Mouse (Mus musculus) lung, embryonic 14.5 days (tissue): ENCODE results near the gene Gm49320. TPM values are rescaled to one million over a fixed set of nuclear protein-coding genes. Genes with fewer than 3 reads are reported as not detected.
A peak's percentile ranks its signal among the peaks of the same experiment; 100 is the strongest.

Experiments
- ATAC-seq: fragments of 200-750 bp; cut with Nextera tagmentation; 2 replicates; pipeline ENCODE4 v1.8.0; 2017; ENCODE audit warnings: mild to moderate bottlenecking, moderate TSS enrichment, moderate library complexity; ENCODE audit not compliant: insufficient read depth
- DNase-seq: peaks from one replicate; pipeline ENCODE4 v3.0.0-alpha.2; 2015
- H3K27ac ChIP-seq: fragments of 300-500 bp; sonication (generic); 2 replicates; pipeline ENCODE4 v1.5.1; 2014; ENCODE audit warnings: low read depth, mild to moderate bottlenecking, moderate library complexity
- H3K27me3 ChIP-seq: fragments of 300-500 bp; sonication (generic); 2 replicates; pipeline ENCODE4 v1.6.1; 2014; ENCODE audit warnings: low read length, control low read depth; ENCODE audit not compliant: insufficient read depth
- H3K36me3 ChIP-seq: fragments of 300-500 bp; sonication (generic); 2 replicates; pipeline ENCODE4 v1.6.1; 2014; ENCODE audit warnings: control low read depth; ENCODE audit not compliant: insufficient read depth
- H3K4me1 ChIP-seq: fragments of 300-500 bp; sonication (generic); 2 replicates; pipeline ENCODE4 v1.6.1; 2014; ENCODE audit warnings: antibody characterized with exemption, control low read depth; ENCODE audit not compliant: insufficient read depth
- H3K4me2 ChIP-seq: fragments of 300-500 bp; sonication (generic); 2 replicates; pipeline ENCODE4 v1.6.1; 2014; ENCODE audit warnings: mild to moderate bottlenecking
- H3K4me3 ChIP-seq: fragments of 300-500 bp; sonication (generic); 2 replicates; pipeline ENCODE4 v1.5.1; 2014; ENCODE audit warnings: low read depth, low read length
- H3K9ac ChIP-seq: fragments of 300-500 bp; sonication (generic); 2 replicates; pipeline ENCODE4 v1.6.1; 2014
- H3K9me3 ChIP-seq: fragments of 300-500 bp; sonication (generic); 2 replicates; pipeline ENCODE4 v1.6.1; 2016; ENCODE audit warnings: low read depth, low read length, control low read depth
- CTCF ChIP-seq: IDR thresholded peaks from 2 replicates; pipeline ENCODE4 v1.5.1; 2016; ENCODE audit warnings: antibody characterized with exemption, low read depth
- WGBS: fragments of 180-500 bp; shearing (Covaris S2); extraction: QIAGEN DNeasy Blood & Tissue Kit; methylation state at CpG from one replicate; pipeline ENCODE4 v1.1.7; 2014; 5-methylcytosine and 5-hydroxymethylcytosine counted together
- polyA plus RNA-seq: library from polyadenylated mRNA; unstranded; fragments of >200 nt; fragmentation: Nextera tagmentation; extraction: Ambion mirVana; gene quantifications from 2 replicates; pipeline ENCODE4 v1.2.1, GENCODE M21; 2014

Gene Gm49320
- polyA plus RNA-seq, 1 experiment from 2014 or later = 1.2 TPM

DNA sequence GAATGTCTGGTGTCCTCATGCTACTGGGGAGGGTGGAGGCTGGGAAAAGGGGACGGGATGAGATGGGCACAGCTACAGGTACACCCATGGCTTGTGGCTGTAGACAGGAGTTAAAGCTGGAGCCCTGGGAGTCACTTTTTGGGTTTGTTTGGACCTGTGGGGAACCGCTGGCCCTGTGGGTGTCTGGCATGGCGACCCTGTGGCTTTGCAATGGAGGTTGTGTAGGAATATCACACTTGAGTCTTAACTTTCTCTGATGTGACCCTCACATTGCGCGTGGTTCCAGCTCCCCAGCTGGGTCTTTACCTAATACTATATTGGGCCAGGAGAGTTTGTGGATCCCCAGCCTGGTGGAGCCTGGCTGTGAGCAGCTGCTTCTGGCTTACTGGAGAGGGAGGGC, 6.4 kb downstream of the Gm49320 start:
- no peak overlapping the region for H3K4me2 ChIP-seq
- TF ChIP-seq CTCF = no peak
- H3K9ac ChIP-seq = no peak overlapping the region
- H3K4me3 ChIP-seq = no peak overlapping the region
- no peak for ATAC-seq
- 98% methylated on average over 5 of the region's 5 CpGs for WGBS
- peaks cover 2% of the 10 kb centered on the region; the same call in 1 of the 2 replicates for H3K4me1 ChIP-seq
- DNase-seq = no peak
- H3K9me3 ChIP-seq = no peaks in the 10 kb centered on the region
- H3K36me3 ChIP-seq = peaks cover 76% of the 10 kb centered on the region
- no peaks in the 10 kb centered on the region for H3K27me3 ChIP-seq
- H3K27ac ChIP-seq = no peak overlapping the region

GRCm38 (mm10) chr8:4245737-4246136, 7.1 kb downstream of the Gm49320 start:
- Histone ChIP-seq H3K27ac (no peak overlapping the region), H3K36me3 (peaks cover 76% of the 10 kb centered on the region), H3K4me1 (no peaks in the 10 kb centered on the region), H3K4me2 (no peak overlapping the region), H3K9me3 (no peaks in the 10 kb centered on the region), H3K9ac (no peak overlapping the region), H3K4me3 (no peak overlapping the region), H3K27me3 (no peaks in the 10 kb centered on the region)
- no peak for TF ChIP-seq CTCF
- DNase-seq (no peak), ATAC-seq (no peak)
- WGBS = 88% methylated on average over 13 of the region's 13 CpGs

- Histone ChIP-seq H3K9me3 (no peaks in the 10 kb centered on the region), H3K27ac (no peak overlapping the region), H3K4me2 (no peak overlapping the region), H3K9ac (no peak overlapping the region), H3K4me1 (no peaks in the 10 kb centered on the region), H3K4me3 (no peak overlapping the region), H3K36me3 (peaks cover 65% of the 10 kb centered on the region), H3K27me3 (no peaks in the 10 kb centered on the region)
- ATAC-seq = no peak
- WGBS = 88% methylated on average over 8 of the region's 8 CpGs
- no peak for TF ChIP-seq CTCF
- DNase-seq = no peak
Observed at GRCm38 (mm10) chr8:4247241-4247640, 8.6 kb downstream of the Gm49320 start.

DNA sequence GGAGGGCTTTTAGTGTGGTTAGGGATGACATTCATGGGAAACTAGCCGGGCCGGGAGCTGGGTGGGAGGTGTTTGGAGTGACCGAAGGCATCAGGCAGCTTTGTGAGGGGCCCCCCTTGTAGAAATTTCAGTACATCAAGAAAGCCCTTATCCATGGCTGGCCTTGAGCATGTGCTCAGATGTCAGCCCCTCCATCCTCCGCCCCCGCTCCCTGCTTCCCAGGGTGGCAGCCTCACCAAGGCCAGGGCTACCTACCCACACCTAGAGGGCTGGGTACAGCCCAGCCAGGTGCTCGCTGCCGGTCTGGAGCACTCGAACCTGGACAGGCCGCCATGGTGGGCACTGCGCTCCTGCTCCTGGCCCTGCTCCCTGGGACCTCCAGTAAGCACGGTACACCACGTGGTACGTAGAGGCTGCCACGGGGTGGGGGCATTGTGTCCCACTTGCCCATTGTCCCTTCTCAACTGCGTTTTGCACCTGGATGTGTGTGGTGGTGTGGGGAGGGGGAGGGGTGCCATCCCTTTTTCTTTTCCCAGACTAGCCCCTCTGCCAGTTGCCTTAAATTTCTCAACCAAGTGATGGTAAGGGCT, 9.4 kb downstream of the Gm49320 start, which contains the start of gene Tgfbr3l:
Tgfbr3l (plus strand) TSS at position 264 of the 590 bp plus-strand sequence.
- no peaks in the 10 kb centered on the region for H3K9me3 ChIP-seq
- ATAC-seq (no peak), DNase-seq (no peak)
- no peak within 1 kb of the TSS for H3K4me3 ChIP-seq
- WGBS = 66% methylated on average over 15 of the region's 15 CpGs
- peak within 1 kb of the TSS; percentile 0; the same call in 1 of the 2 replicates for H3K27ac ChIP-seq
- no peak within 1 kb of the TSS for H3K9ac ChIP-seq
- H3K27me3 ChIP-seq = no peaks in the 10 kb centered on the region
- no peak within 1 kb of the TSS for H3K4me2 ChIP-seq
- peaks cover 57% of the 10 kb centered on the region for H3K36me3 ChIP-seq
- TF ChIP-seq CTCF = no peak
- 0 out of 2 replicates have a peak, but pooled peaks cover 3% of the 10 kb centered on the region for H3K4me1 ChIP-seq

DNA sequence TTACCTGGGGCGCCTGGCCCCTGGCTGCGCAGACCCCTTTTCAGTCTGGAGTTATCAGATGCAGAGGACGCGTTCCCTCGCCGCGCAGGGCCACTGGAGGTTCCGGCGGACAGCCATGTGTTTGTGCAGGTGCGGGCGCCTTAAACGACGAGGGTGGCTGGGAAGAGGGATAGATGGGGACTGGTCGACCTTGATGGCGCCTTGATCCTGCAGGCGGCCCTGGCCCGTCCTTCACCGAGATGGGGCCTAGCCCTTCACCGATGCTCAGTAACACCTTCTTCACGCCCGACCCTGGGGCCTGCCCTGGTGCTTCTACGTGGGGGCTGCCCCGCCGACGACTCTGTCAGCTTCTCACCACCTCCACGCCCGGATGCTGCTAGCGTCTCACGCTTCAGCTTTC, 10.5 kb downstream of the Gm49320 start:
- 0 out of 2 replicates have a peak, but pooled peaks cover 3% of the 10 kb centered on the region for H3K4me1 ChIP-seq
- peak overlapping the region; percentile 0; the same call in 1 of the 2 replicates for H3K27ac ChIP-seq
- H3K36me3 ChIP-seq = peaks cover 45% of the 10 kb centered on the region
- ATAC-seq = no peak
- no peaks in the 10 kb centered on the region for H3K9me3 ChIP-seq
- TF ChIP-seq CTCF = no peak
- H3K27me3 ChIP-seq = no peaks in the 10 kb centered on the region
- H3K9ac ChIP-seq = no peak overlapping the region
- 14% methylated on average over 29 of the region's 29 CpGs for WGBS
- DNase-seq = peak; percentile 62
- H3K4me2 ChIP-seq = no peak overlapping the region
- no peak overlapping the region for H3K4me3 ChIP-seq

DNA sequence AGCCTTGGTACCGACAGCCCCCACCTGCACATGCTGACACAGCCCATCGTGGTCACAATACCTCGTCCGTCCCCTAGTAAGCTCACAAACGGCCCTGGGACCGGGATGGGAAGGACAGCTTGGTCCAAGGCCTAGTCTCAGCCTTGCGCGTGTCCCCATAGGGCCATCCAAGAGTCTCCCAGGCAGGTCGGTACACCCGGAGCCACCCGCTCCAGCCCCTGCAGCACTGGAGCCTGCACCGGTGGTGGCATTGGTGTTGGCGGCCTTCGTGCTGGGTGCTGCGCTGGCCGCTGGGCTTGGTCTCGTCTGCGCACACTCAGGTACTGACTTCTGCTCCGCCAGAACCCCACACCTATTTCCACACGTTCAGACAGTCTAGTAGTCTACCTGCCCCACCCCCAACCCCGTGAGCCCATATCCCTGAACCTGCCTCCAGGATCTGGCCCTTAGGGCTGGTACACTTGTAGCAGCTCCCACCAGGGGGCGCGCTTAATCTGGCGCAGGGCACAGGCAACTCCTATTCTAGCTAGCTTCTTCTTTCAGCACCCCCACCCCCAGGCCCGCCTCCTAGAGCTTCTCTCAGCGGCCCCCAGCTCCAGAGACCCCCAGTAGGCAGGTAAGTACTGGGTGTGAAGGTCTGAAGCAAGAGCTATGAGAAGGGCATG, 11.8 kb downstream of the Gm49320 start:
- Histone ChIP-seq H3K4me3 (no peak overlapping the region), H3K9me3 (no peaks in the 10 kb centered on the region), H3K4me2 (no peak overlapping the region), H3K9ac (no peak overlapping the region), H3K27me3 (no peaks in the 10 kb centered on the region), H3K4me1 (0 out of 2 replicates have a peak, but pooled peaks cover 3% of the 10 kb centered on the region), H3K36me3 (peaks cover 44% of the 10 kb centered on the region), H3K27ac (no peak overlapping the region)
- DNase-seq = peak; percentile 90
- peak; percentile 88 for TF ChIP-seq CTCF
- peak; percentile 14; the same call in 1 of the 2 replicates for ATAC-seq
- 39% methylated on average over 26 of the region's 26 CpGs for WGBS

DNA sequence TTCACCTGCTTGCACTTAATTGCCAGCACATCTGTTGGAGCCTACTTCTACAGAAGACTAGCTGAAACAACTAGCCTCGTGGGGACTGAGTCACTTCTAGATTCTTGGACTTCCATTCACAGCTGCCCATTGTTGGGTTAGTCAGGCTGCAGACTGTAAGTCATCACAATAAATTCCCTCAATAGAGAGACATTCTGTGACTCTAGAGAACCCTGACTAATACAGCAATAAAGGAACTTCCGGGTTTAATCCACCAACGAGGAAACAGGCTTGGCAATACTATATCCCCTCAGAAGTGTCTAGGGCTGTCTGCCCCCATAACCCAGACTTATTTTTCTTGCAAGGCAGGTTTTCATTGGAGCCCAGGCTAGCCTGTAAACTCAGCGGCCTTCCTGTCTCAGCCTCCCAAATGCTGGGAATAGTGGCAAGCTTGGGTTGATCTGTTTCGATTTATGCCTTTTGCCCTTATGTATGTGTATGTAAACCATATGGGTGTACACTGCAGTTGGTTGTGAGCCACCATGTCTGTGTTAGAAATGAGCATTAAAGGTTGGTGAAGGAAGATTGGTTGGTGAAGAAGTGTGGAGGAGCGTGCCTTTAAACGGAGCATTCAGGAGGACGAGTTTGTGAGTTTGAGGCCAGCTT, 13.6 kb downstream of the Gm49320 start:
- peak overlapping the region; percentile 81 for H3K4me2 ChIP-seq
- DNase-seq = no peak
- peak overlapping the region; percentile 67 for H3K9ac ChIP-seq
- H3K27ac ChIP-seq = no peak overlapping the region
- peak overlapping the region; percentile 73 for H3K4me3 ChIP-seq
- H3K9me3 ChIP-seq = no peaks in the 10 kb centered on the region
- peaks cover 44% of the 10 kb centered on the region for H3K36me3 ChIP-seq
- peak; percentile 0; the same call in 1 of the 2 replicates for ATAC-seq
- 48% methylated on average over 8 of the region's 8 CpGs for WGBS
- H3K4me1 ChIP-seq = 0 out of 2 replicates have a peak, but pooled peaks cover 3% of the 10 kb centered on the region
- no peak for TF ChIP-seq CTCF
- no peaks in the 10 kb centered on the region for H3K27me3 ChIP-seq
